Mouse (Mus musculus): ENCODE measurements around the gene Arap1. TPM values are rescaled to one million over a fixed set of nuclear protein-coding genes. Genes with fewer than 3 reads are reported as not detected.

Arap1 gene
- polyA plus RNA-seq, 1 experiment from 2014 or later, result 85.6 TPM

GRCm38 (mm10) chr7:101344892-101345291 lies 3.0 kb upstream of the Arap1 start:
- WGBS, result 72% methylated on average over 4 of the region's 4 CpGs
- Histone ChIP-seq H3K27me3 (no peaks in the 10 kb centered on the region), H3K4me3 (no peak overlapping the region), H3K27ac (no peak overlapping the region), H3K36me3 (peaks cover 7% of the 10 kb centered on the region; the same call in 1 of the 2 replicates), H3K4me2 (no peak overlapping the region), H3K4me1 (peaks cover 36% of the 10 kb centered on the region), H3K9me3 (no peaks in the 10 kb centered on the region), H3K9ac (0 out of 2 replicates have a peak overlapping the region, but pooled peaks have one; percentile 8)
- ATAC-seq (ENCODE audit: insufficient number of reproducible peaks, low FRiP score, low TSS enrichment, low read depth), result no peak

- Histone ChIP-seq H3K36me3 (peaks cover 7% of the 10 kb centered on the region; the same call in 1 of the 2 replicates), H3K4me2 (0 out of 2 replicates have a peak overlapping the region, but pooled peaks have one; percentile 83), H3K4me3 (no peak overlapping the region), H3K27ac (no peak overlapping the region), H3K9ac (no peak overlapping the region), H3K27me3 (no peaks in the 10 kb centered on the region), H3K4me1 (peaks cover 38% of the 10 kb centered on the region), H3K9me3 (no peaks in the 10 kb centered on the region)
- ATAC-seq (ENCODE audit: insufficient number of reproducible peaks, low FRiP score, low TSS enrichment, low read depth), result no peak
- WGBS, result 81% methylated on average over 2 of the region's 2 CpGs
These were observed 876 bp upstream of the Arap1 start for GRCm38 (mm10) chr7:101346991-101347390.

- no peak overlapping the region for H3K27ac ChIP-seq
- peaks cover 7% of the 10 kb centered on the region; the same call in 1 of the 2 replicates for H3K36me3 ChIP-seq
- peak overlapping the region; percentile 83 for H3K4me2 ChIP-seq
- under 1% methylated on average over 13 of the region's 13 CpGs for WGBS
- ATAC-seq (ENCODE audit: insufficient number of reproducible peaks, low FRiP score, low TSS enrichment, low read depth), result no peak
- peak overlapping the region; percentile 51 for H3K4me3 ChIP-seq
- H3K4me1 ChIP-seq, result peaks cover 38% of the 10 kb centered on the region
- H3K9me3 ChIP-seq, result no peaks in the 10 kb centered on the region
- peak overlapping the region; percentile 11; the same call in 1 of the 2 replicates for H3K9ac ChIP-seq
- H3K27me3 ChIP-seq, result no peaks in the 10 kb centered on the region
These were observed 445 bp downstream of the Arap1 start for GRCm38 (mm10) chr7:101348312-101348711.

GRCm38 (mm10) chr7:101349861-101350260 lies 2.0 kb downstream of the Arap1 start:
- H3K36me3 ChIP-seq, result peaks cover 4% of the 10 kb centered on the region; the same call in 1 of the 2 replicates
- H3K4me3 ChIP-seq, result no peak overlapping the region
- no peak overlapping the region for H3K9ac ChIP-seq
- no peaks in the 10 kb centered on the region for H3K9me3 ChIP-seq
- WGBS, result 44% methylated on average over 2 of the region's 2 CpGs
- ATAC-seq (ENCODE audit: insufficient number of reproducible peaks, low FRiP score, low TSS enrichment, low read depth), result no peak
- no peak overlapping the region for H3K27ac ChIP-seq
- H3K4me1 ChIP-seq, result peaks cover 37% of the 10 kb centered on the region
- no peak overlapping the region for H3K4me2 ChIP-seq
- H3K27me3 ChIP-seq, result no peaks in the 10 kb centered on the region

GRCm38 (mm10) chr7:101352404-101352803 lies 4.5 kb downstream of the Arap1 start:
- H3K27ac ChIP-seq, result no peak overlapping the region
- ATAC-seq (ENCODE audit: insufficient number of reproducible peaks, low FRiP score, low TSS enrichment, low read depth), result no peak
- H3K9ac ChIP-seq, result no peak overlapping the region
- H3K4me3 ChIP-seq, result no peak overlapping the region
- peaks cover 27% of the 10 kb centered on the region for H3K4me1 ChIP-seq
- WGBS, result 67% methylated on average over 4 of the region's 4 CpGs
- H3K36me3 ChIP-seq, result no peaks in the 10 kb centered on the region
- H3K27me3 ChIP-seq, result no peaks in the 10 kb centered on the region
- H3K4me2 ChIP-seq, result no peak overlapping the region
- H3K9me3 ChIP-seq, result no peaks in the 10 kb centered on the region

- no peak overlapping the region for H3K4me2 ChIP-seq
- no peak overlapping the region for H3K9ac ChIP-seq
- no peaks in the 10 kb centered on the region for H3K27me3 ChIP-seq
- WGBS, result 65% methylated on average over 5 of the region's 5 CpGs
- no peaks in the 10 kb centered on the region for H3K36me3 ChIP-seq
- H3K9me3 ChIP-seq, result no peaks in the 10 kb centered on the region
- no peak for ATAC-seq (ENCODE audit: insufficient number of reproducible peaks, low FRiP score, low TSS enrichment, low read depth)
- peaks cover 15% of the 10 kb centered on the region for H3K4me1 ChIP-seq
- H3K27ac ChIP-seq, result no peak overlapping the region
- no peak overlapping the region for H3K4me3 ChIP-seq
These were observed 6.6 kb downstream of the Arap1 start for GRCm38 (mm10) chr7:101354423-101354822.

GRCm38 (mm10) chr7:101355551-101356100 lies 7.8 kb downstream of the Arap1 start:
- Histone ChIP-seq H3K27ac (no peak overlapping the region), H3K4me2 (no peak overlapping the region), H3K27me3 (no peaks in the 10 kb centered on the region), H3K36me3 (no peaks in the 10 kb centered on the region), H3K4me1 (peaks cover 15% of the 10 kb centered on the region), H3K9ac (no peak overlapping the region), H3K4me3 (no peak overlapping the region), H3K9me3 (no peaks in the 10 kb centered on the region)
- ATAC-seq (ENCODE audit: insufficient number of reproducible peaks, low FRiP score, low TSS enrichment, low read depth), result no peak
- WGBS, result 85% methylated on average over 6 of the region's 6 CpGs

- Histone ChIP-seq H3K4me2 (no peak overlapping the region), H3K27ac (no peak overlapping the region)
- 60% methylated on average over 3 of the region's 3 CpGs for WGBS
These were observed 9.0 kb downstream of the Arap1 start for GRCm38 (mm10) chr7:101356868-101357267.

GRCm38 (mm10) chr7:101360406-101360805 lies 12.5 kb downstream of the Arap1 start:
- no peaks in the 10 kb centered on the region for H3K9me3 ChIP-seq
- peaks cover 37% of the 10 kb centered on the region for H3K4me1 ChIP-seq
- ATAC-seq (ENCODE audit: insufficient number of reproducible peaks, low FRiP score, low TSS enrichment, low read depth), result no peak
- H3K9ac ChIP-seq, result no peak overlapping the region
- no peaks in the 10 kb centered on the region for H3K36me3 ChIP-seq
- WGBS, result 44% methylated on average over 3 of the region's 3 CpGs
- no peaks in the 10 kb centered on the region for H3K27me3 ChIP-seq
- H3K4me3 ChIP-seq, result no peak overlapping the region
- H3K4me2 ChIP-seq, result no peak overlapping the region
- H3K27ac ChIP-seq, result 0 out of 2 replicates have a peak overlapping the region, but pooled peaks have one; percentile 4

More at GRCm38 (mm10) chr7:101356868-101357267, 9.0 kb downstream of the Arap1 start:
- no peak for ATAC-seq (ENCODE audit: insufficient number of reproducible peaks, low FRiP score, low TSS enrichment, low read depth)
- Histone ChIP-seq H3K36me3 (no peaks in the 10 kb centered on the region), H3K9me3 (no peaks in the 10 kb centered on the region), H3K4me1 (peaks cover 28% of the 10 kb centered on the region), H3K4me3 (no peak overlapping the region), H3K27me3 (no peaks in the 10 kb centered on the region), H3K9ac (no peak overlapping the region)

- Histone ChIP-seq H3K9ac (no peak overlapping the region), H3K27me3 (no peaks in the 10 kb centered on the region), H3K9me3 (no peaks in the 10 kb centered on the region), H3K4me1 (peaks cover 37% of the 10 kb centered on the region), H3K4me2 (no peak overlapping the region), H3K36me3 (no peaks in the 10 kb centered on the region), H3K4me3 (no peak overlapping the region), H3K27ac (peak overlapping the region; percentile 54)
- 0 out of 2 replicates have a peak, but pooled peaks have one; percentile 31 for ATAC-seq (ENCODE audit: insufficient number of reproducible peaks, low FRiP score, low TSS enrichment, low read depth)
- 72% methylated on average over 4 of the region's 4 CpGs for WGBS
These were observed 13.2 kb downstream of the Arap1 start for GRCm38 (mm10) chr7:101361021-101361420.

GRCm38 (mm10) chr7:101361767-101362166 lies 13.9 kb downstream of the Arap1 start:
- no peaks in the 10 kb centered on the region for H3K9me3 ChIP-seq
- H3K4me3 ChIP-seq, result no peak overlapping the region
- no peak overlapping the region for H3K9ac ChIP-seq
- peak; percentile 41; the same call in 1 of the 2 replicates for ATAC-seq (ENCODE audit: insufficient number of reproducible peaks, low FRiP score, low TSS enrichment, low read depth)
- H3K4me2 ChIP-seq, result no peak overlapping the region
- no peaks in the 10 kb centered on the region for H3K36me3 ChIP-seq
- peaks cover 35% of the 10 kb centered on the region for H3K4me1 ChIP-seq
- peak overlapping the region; percentile 54 for H3K27ac ChIP-seq
- 37% methylated on average over 4 of the region's 4 CpGs for WGBS
- no peaks in the 10 kb centered on the region for H3K27me3 ChIP-seq

GRCm38 (mm10) chr7:101362791-101363191 lies 14.9 kb downstream of the Arap1 start:
- no peaks in the 10 kb centered on the region for H3K36me3 ChIP-seq
- peaks cover 27% of the 10 kb centered on the region for H3K4me1 ChIP-seq
- no peak overlapping the region for H3K4me3 ChIP-seq
- ATAC-seq (ENCODE audit: insufficient number of reproducible peaks, low FRiP score, low TSS enrichment, low read depth), result no peak
- no peak overlapping the region for H3K27ac ChIP-seq
- no peaks in the 10 kb centered on the region for H3K27me3 ChIP-seq
- H3K9ac ChIP-seq, result no peak overlapping the region
- no peaks in the 10 kb centered on the region for H3K9me3 ChIP-seq
- 61% methylated on average over 5 of the region's 5 CpGs for WGBS
- no peak overlapping the region for H3K4me2 ChIP-seq

All from limb, embryonic 15.5 days (tissue).